13 mouse cellular contexts compared by ENCODE assay signal in genomic region chr2:3141804-3142203, GRCm38 (mm10).
"Had no signal": no experiment of that assay in that cellular context is flagged by ENCODE, and none has a peak within 500 bp of the region (broad histone marks: within the 10 kb centered on the region; RNA-seq: fewer than 3 reads in every experiment).

No protein-coding gene starts in this region.

- DNase-seq: kidney, adult 2 months; kidney, postnatal 25 days; left cerebral cortex, postnatal 4 days; lung, embryonic 14.5 days; lung, postnatal 10 days; right cerebral cortex, adult 18-20 months; right cerebral cortex, postnatal 25 days; thymus, adult 18-20 months; thymus, postnatal 14 days had no signal

- H3K27ac ChIP-seq: kidney, embryonic 15.5 days; limb, embryonic 13.5 days; liver, embryonic 15.5 days; midbrain, embryonic 13.5 days had no signal

- H3K27me3 ChIP-seq: kidney, embryonic 15.5 days; limb, embryonic 13.5 days; liver, embryonic 15.5 days; midbrain, embryonic 13.5 days had no signal

- H3K36me3 ChIP-seq: liver, embryonic 15.5 days had no signal

- H3K9me3 ChIP-seq: kidney, embryonic 15.5 days; limb, embryonic 13.5 days; liver, embryonic 15.5 days; midbrain, embryonic 13.5 days had no signal

- H3K9ac ChIP-seq: kidney, embryonic 15.5 days; limb, embryonic 13.5 days; liver, embryonic 15.5 days; lung, embryonic 14.5 days; midbrain, embryonic 13.5 days had no signal

- H3K4me2 ChIP-seq: kidney, embryonic 15.5 days; limb, embryonic 13.5 days; liver, embryonic 15.5 days; lung, embryonic 14.5 days; midbrain, embryonic 13.5 days had no signal

- ATAC-seq: midbrain, embryonic 13.5 days had no signal

- H3K4me1 ChIP-seq: liver, embryonic 15.5 days had no signal

- H3K4me3 ChIP-seq: kidney, embryonic 15.5 days; limb, embryonic 13.5 days; liver, embryonic 15.5 days; midbrain, embryonic 13.5 days had no signal
